Mouse (Mus musculus) ES-E14 (cell line): ENCODE measurements at regions not wholly inside any gene's neighbourhood (a gene's known extent, or its start where the extent isn't known, plus 50 kb on each side); places are given as distances from the start of the nearest gene placed in this dataset.

Source experiments
- CHD2 ChIP-seq: IDR thresholded peaks from 2 replicates; pipeline ENCODE4 v1.6.1; 2014; ENCODE audit warnings: mild to moderate bottlenecking, low read depth, low read length, inconsistent platforms
- HCFC1 ChIP-seq: IDR thresholded peaks from 2 replicates; pipeline ENCODE4 v1.6.1; 2012; ENCODE audit warnings: low read length, inconsistent platforms, borderline replicate concordance; ENCODE audit not compliant: insufficient read depth
- MAFK ChIP-seq: IDR thresholded peaks from 2 replicates; pipeline ENCODE4 v1.6.1; 2014; ENCODE audit warnings: mild to moderate bottlenecking, low read depth, low read length, inconsistent platforms; ENCODE audit not compliant: insufficient read depth
- ZNF384 ChIP-seq: IDR thresholded peaks from 2 replicates; pipeline ENCODE4 v1.6.1; 2012; ENCODE audit warnings: low read depth, low read length, inconsistent platforms

DNA sequence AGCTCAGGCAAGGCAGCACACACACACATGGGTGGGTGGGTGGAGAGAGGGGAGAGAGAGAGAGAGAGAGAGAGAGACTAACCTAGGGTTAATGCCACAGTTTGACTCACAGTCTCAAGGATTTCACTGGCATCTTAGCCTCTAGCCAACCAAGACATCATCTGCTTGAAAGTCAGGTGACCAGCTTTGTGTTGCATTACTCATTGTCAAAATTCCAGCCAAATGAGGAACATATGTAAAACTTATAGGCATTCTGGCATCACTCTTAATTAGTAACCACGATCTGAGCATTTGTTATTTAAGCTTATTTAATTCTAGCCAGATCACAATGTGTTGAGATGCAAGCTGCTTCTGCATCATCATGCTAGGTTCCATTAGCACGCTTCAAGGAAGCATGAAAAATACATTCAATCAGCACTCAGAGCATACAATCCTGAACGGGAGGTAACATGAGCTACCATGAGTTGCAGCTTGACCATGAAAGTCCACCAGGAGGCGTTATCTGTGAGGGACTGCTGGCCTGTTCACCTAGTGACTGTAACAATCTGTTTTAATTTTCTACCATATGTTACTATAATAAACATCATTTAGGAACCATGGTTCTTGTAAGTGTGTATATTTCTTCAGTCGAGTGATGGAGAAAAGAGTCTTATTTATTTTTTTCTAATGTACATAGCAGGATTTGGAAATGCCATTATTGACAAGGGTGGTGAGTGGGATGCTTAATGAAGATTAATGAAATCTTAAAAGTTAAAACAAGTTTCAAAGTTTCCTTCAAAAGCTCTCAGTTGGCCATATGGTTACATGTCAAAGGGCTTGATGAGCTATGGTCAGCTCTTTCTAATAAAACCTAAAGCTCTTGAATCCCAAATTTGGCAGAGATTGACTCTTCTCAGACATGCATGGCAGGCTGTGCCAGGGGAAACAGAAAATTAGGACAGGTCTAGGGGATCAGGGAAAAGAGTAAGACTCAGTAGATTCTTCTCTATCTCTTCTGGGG lies 572.4 kb upstream of the Kif18a start:
- TF ChIP-seq ZNF384 (no peak), CHD2 (no peak), HCFC1 (no peak), MAFK (no peak)
